Mouse (Mus musculus): Measurements from ENCODE around the gene Slc25a20.
A peak's percentile ranks its signal among the peaks of the same experiment; 100 is the strongest.

- TF ChIP-seq CTCF (IDR thresholded peaks at IDR 0.05; ENCODE audit: low read depth, low read length), result 0 out of 2 replicates have a peak, but pooled peaks have one; percentile 8
- TF ChIP-seq POLR2A (IDR thresholded peaks at IDR 0.05; ENCODE audit: borderline replicate concordance, low read depth, low read length), result no peak
Observed at GRCm38 (mm10) chr9:108729050-108729449, 67.2 kb downstream of the Slc25a20 start.

All from bone marrow macrophage, adult 2 months (primary cell).